Mouse (Mus musculus): ENCODE data around the gene Ric3. TPM values are rescaled to one million over a fixed set of nuclear protein-coding genes. Genes with fewer than 3 reads are reported as not detected.
A peak's percentile ranks its signal among the peaks of the same experiment; 100 is the strongest.
"Not testable (repeated sequence)": the region's sequence is repeated elsewhere in the genome, so short reads cannot be mapped to it uniquely, and the experiment has no call there.

Ric3 gene
- polyA plus RNA-seq (2015; fragmentation: Nextera tagmentation; extraction: Ambion mirVana): 0.93 and 1.1 TPM in 2 replicates

- TF ChIP-seq EP300 (optimal IDR thresholded peaks at IDR 0.05) (no peak), CTCF (IDR thresholded peaks at IDR 0.05; ENCODE audit: low read depth) (no peak)
- ATAC-seq (ENCODE audit: low FRiP score, low TSS enrichment): no peak
- peak within 1 kb of the TSS; percentile 63 for H3K4me2 ChIP-seq (replicated peaks; ENCODE audit: low read depth)
- H3K9me3 ChIP-seq (ENCODE audit: control insufficient read depth, low read length): no peaks in the 10 kb centered on the region
- DNase-seq (ENCODE audit: low spot score): peak; percentile 26
- H3K27ac ChIP-seq (replicated peaks): no peak within 1 kb of the TSS
- H3K27me3 ChIP-seq (ENCODE audit: control insufficient read depth, insufficient read depth, low read length): no peaks in the 10 kb centered on the region
- peak within 1 kb of the TSS; percentile 42 for H3K4me3 ChIP-seq (ENCODE audit: low read depth, low read length)
- H3K4me1 ChIP-seq (replicated peaks; ENCODE audit: control insufficient read depth, insufficient read depth): no peaks in the 10 kb centered on the region
- H3K36me3 ChIP-seq (ENCODE audit: control insufficient read depth, insufficient read depth, low read length): no peaks in the 10 kb centered on the region
- 6% methylated on average over 40 of the region's 50 CpGs for WGBS
- peak within 1 kb of the TSS; percentile 38; the same call in 1 of the 2 replicates for H3K9ac ChIP-seq (ENCODE audit: low read length)
Measured at GRCm38 (mm10) chr7:109083113-109083812, at the start of gene Ric3. Ric3 (minus strand) TSS chr7:109083331.

DNA sequence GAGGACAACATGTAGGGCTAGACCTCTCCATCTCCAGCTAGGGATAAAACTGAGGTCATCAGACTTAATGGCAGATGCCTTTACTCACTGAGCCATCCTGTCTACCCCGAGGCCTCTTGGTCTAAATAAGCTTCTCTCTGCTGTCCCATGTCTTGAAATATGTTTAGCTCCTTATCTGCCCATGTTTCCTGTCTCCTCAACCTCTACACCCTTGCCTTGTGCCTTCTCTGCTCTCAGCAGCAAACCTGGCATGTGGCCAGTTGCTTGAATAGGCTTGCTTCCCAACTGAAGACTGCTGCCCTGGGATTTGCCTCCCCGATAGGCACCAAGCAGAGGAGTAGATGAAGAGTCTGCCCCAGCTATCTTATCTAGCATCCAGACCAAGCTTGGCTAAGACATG is 48.4 kb upstream of the Ric3 start:
- DNase-seq (ENCODE audit: low spot score) (no peak), ATAC-seq (ENCODE audit: low FRiP score, low TSS enrichment) (no peak)
- Histone ChIP-seq H3K4me3 (ENCODE audit: low read depth, low read length) (no peak overlapping the region), H3K27ac (replicated peaks) (no peak overlapping the region), H3K4me2 (replicated peaks; ENCODE audit: low read depth) (no peak overlapping the region), H3K36me3 (ENCODE audit: control insufficient read depth, insufficient read depth, low read length) (no peaks in the 10 kb centered on the region), H3K4me1 (replicated peaks; ENCODE audit: control insufficient read depth, insufficient read depth) (no peaks in the 10 kb centered on the region), H3K27me3 (ENCODE audit: control insufficient read depth, insufficient read depth, low read length) (no peaks in the 10 kb centered on the region), H3K9me3 (ENCODE audit: control insufficient read depth, low read length) (no peaks in the 10 kb centered on the region), H3K9ac (ENCODE audit: low read length) (no peak overlapping the region)
- 71% methylated on average over 2 of the region's 2 CpGs for WGBS
- TF ChIP-seq EP300 (optimal IDR thresholded peaks at IDR 0.05): no peak
- TF ChIP-seq CTCF (IDR thresholded peaks at IDR 0.05; ENCODE audit: low read depth): no peak

DNA sequence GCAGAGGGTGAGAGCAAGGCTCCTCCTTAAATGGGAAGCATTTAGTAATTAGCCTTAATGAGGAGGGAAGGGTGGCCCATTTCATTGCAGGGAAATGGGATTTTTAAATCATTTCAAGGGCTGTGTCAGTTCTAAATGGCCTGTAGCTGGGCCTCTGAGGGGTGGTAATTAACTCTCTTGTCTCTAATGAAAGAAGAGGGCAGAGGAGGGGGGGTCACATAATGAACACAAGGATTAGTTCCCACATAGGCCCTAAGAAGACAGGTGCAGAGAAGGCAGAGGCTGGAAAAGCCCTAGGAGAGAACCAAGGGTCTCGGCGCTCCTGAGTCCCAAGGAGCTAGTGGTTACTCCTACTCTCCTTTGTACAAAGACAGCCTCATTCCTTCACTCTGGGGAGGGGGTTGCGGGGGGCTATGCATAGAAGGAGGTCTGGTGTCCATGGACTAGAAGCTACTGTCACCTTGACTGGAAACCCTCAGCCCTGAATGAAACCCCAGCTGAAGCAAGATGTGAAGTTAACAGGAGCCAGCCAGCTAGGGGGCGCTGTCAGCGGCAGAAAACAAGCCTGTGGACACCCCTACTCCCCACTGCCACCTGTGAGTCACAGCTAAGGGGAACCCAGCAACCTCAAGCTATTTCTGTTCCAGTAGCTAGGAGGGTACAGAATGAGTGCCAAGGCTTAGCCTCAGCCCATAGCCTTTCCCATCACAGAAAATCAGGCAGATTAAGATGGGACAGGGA is 47.0 kb upstream of the Ric3 start:
- H3K4me2 ChIP-seq (replicated peaks; ENCODE audit: low read depth): no peak overlapping the region
- no peak overlapping the region for H3K27ac ChIP-seq (replicated peaks)
- no peaks in the 10 kb centered on the region for H3K27me3 ChIP-seq (ENCODE audit: control insufficient read depth, insufficient read depth, low read length)
- TF ChIP-seq CTCF (IDR thresholded peaks at IDR 0.05; ENCODE audit: low read depth): peak; percentile 27; the same call in 1 of the 2 replicates
- no peak for TF ChIP-seq EP300 (optimal IDR thresholded peaks at IDR 0.05)
- no peak for DNase-seq (ENCODE audit: low spot score)
- no peaks in the 10 kb centered on the region for H3K9me3 ChIP-seq (ENCODE audit: control insufficient read depth, low read length)
- no peak overlapping the region for H3K4me3 ChIP-seq (ENCODE audit: low read depth, low read length)
- H3K36me3 ChIP-seq (ENCODE audit: control insufficient read depth, insufficient read depth, low read length): no peaks in the 10 kb centered on the region
- ATAC-seq (ENCODE audit: low FRiP score, low TSS enrichment): no peak
- WGBS: 74% methylated on average over 5 of the region's 5 CpGs
- no peak overlapping the region for H3K9ac ChIP-seq (ENCODE audit: low read length)
- H3K4me1 ChIP-seq (replicated peaks; ENCODE audit: control insufficient read depth, insufficient read depth): no peaks in the 10 kb centered on the region

GRCm38 (mm10) chr7:109129442-109129841 is 46.3 kb upstream of the Ric3 start:
- Histone ChIP-seq H3K4me2 (replicated peaks; ENCODE audit: low read depth) (no peak overlapping the region), H3K4me1 (replicated peaks; ENCODE audit: control insufficient read depth, insufficient read depth) (no peaks in the 10 kb centered on the region), H3K4me3 (ENCODE audit: low read depth, low read length) (no peak overlapping the region), H3K27me3 (ENCODE audit: control insufficient read depth, insufficient read depth, low read length) (no peaks in the 10 kb centered on the region), H3K9ac (ENCODE audit: low read length) (no peak overlapping the region), H3K9me3 (ENCODE audit: control insufficient read depth, low read length) (no peaks in the 10 kb centered on the region), H3K27ac (replicated peaks) (no peak overlapping the region), H3K36me3 (ENCODE audit: control insufficient read depth, insufficient read depth, low read length) (no peaks in the 10 kb centered on the region)
- DNase-seq (ENCODE audit: low spot score): peak; percentile 30
- ATAC-seq (ENCODE audit: low FRiP score, low TSS enrichment): no peak
- TF ChIP-seq EP300 (optimal IDR thresholded peaks at IDR 0.05) (no peak), CTCF (IDR thresholded peaks at IDR 0.05; ENCODE audit: low read depth) (no peak)

DNA sequence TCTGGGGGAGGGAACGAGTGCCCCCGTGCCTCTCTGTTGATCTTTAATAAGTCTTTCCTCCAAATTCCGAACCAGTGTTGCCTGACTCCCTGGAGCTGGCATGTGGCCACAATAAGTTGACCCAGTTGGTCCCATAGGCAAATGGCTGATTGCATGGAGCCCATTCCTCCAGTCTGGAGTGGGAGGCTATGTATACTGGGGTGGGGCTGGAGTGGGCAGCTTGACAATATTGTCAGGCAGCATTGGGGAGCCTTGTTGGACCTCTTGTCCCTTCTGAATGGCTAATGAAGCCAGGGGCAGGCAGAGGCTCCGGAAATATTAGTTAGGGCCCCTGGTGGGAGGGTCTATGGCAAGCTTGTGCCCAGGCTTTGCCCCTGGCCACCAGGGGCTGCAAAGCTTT is 32.8 kb upstream of the Ric3 start:
- H3K4me2 ChIP-seq (replicated peaks; ENCODE audit: low read depth): no peak overlapping the region
- H3K27me3 ChIP-seq (ENCODE audit: control insufficient read depth, insufficient read depth, low read length): no peaks in the 10 kb centered on the region
- H3K4me3 ChIP-seq (ENCODE audit: low read depth, low read length): no peak overlapping the region
- H3K36me3 ChIP-seq (ENCODE audit: control insufficient read depth, insufficient read depth, low read length): no peaks in the 10 kb centered on the region
- no peak overlapping the region for H3K27ac ChIP-seq (replicated peaks)
- H3K9me3 ChIP-seq (ENCODE audit: control insufficient read depth, low read length): no peaks in the 10 kb centered on the region
- no peak overlapping the region for H3K9ac ChIP-seq (ENCODE audit: low read length)
- ATAC-seq (ENCODE audit: low FRiP score, low TSS enrichment): no peak
- 63% methylated on average over 4 of the region's 4 CpGs for WGBS
- DNase-seq (ENCODE audit: low spot score): peak; percentile 9
- TF ChIP-seq CTCF (IDR thresholded peaks at IDR 0.05; ENCODE audit: low read depth) (no peak), EP300 (optimal IDR thresholded peaks at IDR 0.05) (no peak)
- H3K4me1 ChIP-seq (replicated peaks; ENCODE audit: control insufficient read depth, insufficient read depth): no peaks in the 10 kb centered on the region

DNA sequence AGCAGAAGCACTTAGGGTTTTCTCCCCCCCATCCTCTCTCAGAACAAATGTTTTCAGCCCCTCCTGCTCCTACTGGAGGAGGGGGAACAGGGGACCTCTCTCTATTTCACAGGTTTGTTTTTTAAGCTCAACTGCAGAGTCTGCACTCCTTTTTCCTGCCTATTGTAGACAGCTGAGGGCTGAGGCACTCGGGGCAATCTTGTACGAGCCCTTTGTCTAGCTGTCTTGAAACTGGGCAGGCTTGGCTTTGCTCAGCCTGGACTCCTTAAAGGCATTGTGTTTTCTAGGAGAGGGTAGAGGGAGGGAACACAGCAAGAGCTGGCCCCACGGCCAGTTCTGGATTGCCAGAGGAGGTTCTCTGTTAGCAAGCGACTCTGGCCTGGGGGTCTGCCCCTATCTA is 32.4 kb upstream of the Ric3 start:
- not testable (repeated sequence) for H3K27me3 ChIP-seq (ENCODE audit: control insufficient read depth, insufficient read depth, low read length); H3K4me2 ChIP-seq (replicated peaks; ENCODE audit: low read depth); H3K27ac ChIP-seq (replicated peaks); DNase-seq (ENCODE audit: low spot score); H3K4me3 ChIP-seq (ENCODE audit: low read depth, low read length); H3K36me3 ChIP-seq (ENCODE audit: control insufficient read depth, insufficient read depth, low read length); H3K4me1 ChIP-seq (replicated peaks; ENCODE audit: control insufficient read depth, insufficient read depth); H3K9ac ChIP-seq (ENCODE audit: low read length); H3K9me3 ChIP-seq (ENCODE audit: control insufficient read depth, low read length)
- peak; percentile 21; the same call in 1 of the 2 replicates for ATAC-seq (ENCODE audit: low FRiP score, low TSS enrichment)
- 57% methylated on average over 1 of the region's 4 CpGs for WGBS
